Mouse (Mus musculus) E14TG2a.4 (cell line): Measurements from ENCODE around the gene Alox5ap.

ENCODE experiments used
- H3K27me3 ChIP-seq: 2 replicates; pipeline ENCODE4 v1.6.1; 2014; ENCODE audit warnings: low read length, control low read depth; ENCODE audit not compliant: insufficient read depth
- H3K36me3 ChIP-seq: 2 replicates; pipeline ENCODE4 v1.6.1; 2014; ENCODE audit warnings: low read length, control low read depth; ENCODE audit not compliant: insufficient read depth
- H3K4me1 ChIP-seq: replicated peaks from 2 replicates; pipeline ENCODE4 v1.6.1; 2014; ENCODE audit warnings: low read depth, low read length, control low read depth
- H3K4me3 ChIP-seq: replicated peaks from 2 replicates; pipeline ENCODE4 v1.5.1; 2014; ENCODE audit warnings: mild to moderate bottlenecking, low read length
- H3K9me3 ChIP-seq: 2 replicates; pipeline ENCODE4 v1.6.1; 2014; ENCODE audit warnings: low read length, control low read depth
- CTCF ChIP-seq: conservative IDR thresholded peaks from 2 replicates; pipeline ENCODE4 v1.5.1; 2014; ENCODE audit warnings: low read length
- NANOG ChIP-seq: IDR thresholded peaks from 2 replicates; pipeline ENCODE4 v1.6.1; 2014; ENCODE audit warnings: borderline replicate concordance, low read length, mixed read lengths
- POU5F1 ChIP-seq: IDR thresholded peaks from 2 replicates; pipeline ENCODE4 v1.6.1; 2014; ENCODE audit warnings: low read length, borderline replicate concordance

Gene Alox5ap

GRCm38 (mm10) chr5:149229619-149230339, 34.8 kb upstream of the Alox5ap start:
- TF ChIP-seq CTCF, result no peak
- no peak for TF ChIP-seq NANOG
- TF ChIP-seq POU5F1, result no peak
- Histone ChIP-seq H3K9me3 (peaks cover 15% of the 10 kb centered on the region), H3K36me3 (no peaks in the 10 kb centered on the region), H3K27me3 (peaks cover 3% of the 10 kb centered on the region; the same call in 1 of the 2 replicates), H3K4me1 (peaks cover 37% of the 10 kb centered on the region), H3K4me3 (peak overlapping the region; percentile 84)

GRCm38 (mm10) chr5:149235002-149235401, 29.6 kb upstream of the Alox5ap start:
- Histone ChIP-seq H3K9me3 (peaks cover 15% of the 10 kb centered on the region), H3K4me3 (no peak overlapping the region), H3K36me3 (no peaks in the 10 kb centered on the region), H3K27me3 (peaks cover 13% of the 10 kb centered on the region; the same call in 1 of the 2 replicates), H3K4me1 (peaks cover 10% of the 10 kb centered on the region)
- TF ChIP-seq NANOG (no peak), POU5F1 (no peak), CTCF (no peak)

GRCm38 (mm10) chr5:149237221-149237950, 27.2 kb upstream of the Alox5ap start:
- no peak for TF ChIP-seq NANOG
- no peak for TF ChIP-seq CTCF
- no peak for TF ChIP-seq POU5F1
- no peaks in the 10 kb centered on the region for H3K36me3 ChIP-seq
- no peak overlapping the region for H3K4me3 ChIP-seq
- 0 out of 2 replicates have a peak, but pooled peaks cover 8% of the 10 kb centered on the region for H3K4me1 ChIP-seq
- H3K9me3 ChIP-seq, result peaks cover 11% of the 10 kb centered on the region
- peaks cover 16% of the 10 kb centered on the region; the same call in 1 of the 2 replicates for H3K27me3 ChIP-seq

GRCm38 (mm10) chr5:149242467-149242866, 22.1 kb upstream of the Alox5ap start:
- TF ChIP-seq NANOG (no peak), POU5F1 (no peak), CTCF (no peak)

GRCm38 (mm10) chr5:149243053-149243452, 21.5 kb upstream of the Alox5ap start:
- peaks cover 16% of the 10 kb centered on the region for H3K9me3 ChIP-seq
- H3K27me3 ChIP-seq, result peaks cover 39% of the 10 kb centered on the region
- H3K4me3 ChIP-seq, result no peak overlapping the region
- no peak for TF ChIP-seq CTCF
- no peak for TF ChIP-seq NANOG
- no peak for TF ChIP-seq POU5F1
- peaks cover 23% of the 10 kb centered on the region for H3K4me1 ChIP-seq
- H3K36me3 ChIP-seq, result no peaks in the 10 kb centered on the region

More at GRCm38 (mm10) chr5:149242467-149242866, 22.1 kb upstream of the Alox5ap start:
- Histone ChIP-seq H3K4me1 (peaks cover 17% of the 10 kb centered on the region), H3K36me3 (no peaks in the 10 kb centered on the region), H3K27me3 (peaks cover 37% of the 10 kb centered on the region), H3K9me3 (peaks cover 16% of the 10 kb centered on the region), H3K4me3 (no peak overlapping the region)

GRCm38 (mm10) chr5:149245391-149245964, 19.1 kb upstream of the Alox5ap start:
- H3K4me3 ChIP-seq, result peak overlapping the region; percentile 56
- peaks cover 16% of the 10 kb centered on the region for H3K9me3 ChIP-seq
- TF ChIP-seq NANOG (no peak), POU5F1 (no peak), CTCF (no peak)
- peaks cover 36% of the 10 kb centered on the region for H3K27me3 ChIP-seq
- no peaks in the 10 kb centered on the region for H3K36me3 ChIP-seq
- H3K4me1 ChIP-seq, result peaks cover 31% of the 10 kb centered on the region

GRCm38 (mm10) chr5:149245965-149246470, 18.5 kb upstream of the Alox5ap start:
- H3K9me3 ChIP-seq, result peaks cover 13% of the 10 kb centered on the region
- H3K36me3 ChIP-seq, result no peaks in the 10 kb centered on the region
- no peak for TF ChIP-seq CTCF
- TF ChIP-seq POU5F1, result no peak
- TF ChIP-seq NANOG, result no peak
- H3K4me1 ChIP-seq, result peaks cover 32% of the 10 kb centered on the region
- peak overlapping the region; percentile 56 for H3K4me3 ChIP-seq
- peaks cover 36% of the 10 kb centered on the region for H3K27me3 ChIP-seq
